Mouse (Mus musculus) erythroid progenitor cell, adult 5-6 weeks (primary cell): ENCODE measurements around the gene Madcam1. TPM values are rescaled to one million over a fixed set of nuclear protein-coding genes. Genes with fewer than 3 reads are reported as not detected.

Experiments used
- ATAC-seq: replicated peaks from 2 replicates; pipeline ENCODE4 v1.8.0; 2016; ENCODE audit warnings: moderate number of reproducible peaks, mild to moderate bottlenecking, moderate TSS enrichment, inconsistent platforms; ENCODE audit not compliant: poor library complexity, low FRiP score, severe bottlenecking
- total RNA-seq, 2 experiments: library from RNA; stranded (forward) in 1 of 2; stranded (reverse) in 1 of 2; fragments of 150-400 nt in 1 of 2; fragments of 186-747, 209-891 nt in 1 of 2; gene quantifications; 2 replicates each; pipeline versions ENCODE4 v1.2.3 to v1.2.4; 2015 to 2017; ENCODE audit warnings: low replicate concordance in 2 of 2

Gene Madcam1
- not detected in 2 replicates for total RNA-seq (2015; ENCODE audit: low replicate concordance)
- total RNA-seq (2017; ENCODE audit: low replicate concordance) = not detected in 2 replicates

GRCm38 (mm10) chr10:79664131-79664665 lies at the start of gene Madcam1:
Madcam1 (plus strand) TSS chr10:79664559.
- peak; percentile 47 for ATAC-seq

DNA sequence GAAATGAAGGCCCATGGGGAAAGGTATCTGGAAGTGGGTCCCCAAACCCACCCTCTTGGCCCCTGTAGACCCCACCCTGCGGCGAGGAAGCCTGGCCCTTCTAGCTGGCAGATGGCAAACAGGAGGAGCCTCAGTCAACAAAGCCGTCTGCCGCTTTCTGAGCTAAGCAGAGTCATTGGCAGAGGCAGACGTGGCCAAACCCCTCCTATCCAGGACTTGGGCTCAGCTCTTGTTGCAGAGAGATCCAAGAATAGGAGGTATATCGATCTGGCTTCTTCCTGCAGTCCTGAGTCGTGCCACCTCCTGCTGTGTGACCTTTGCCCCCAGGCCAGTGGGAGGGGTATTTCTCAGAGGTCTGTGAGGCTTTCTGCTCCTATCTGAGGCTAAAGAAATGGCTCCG lies 48.5 kb upstream of the Madcam1 start:
- no peak for ATAC-seq

- no peak for ATAC-seq
These were observed 48.0 kb upstream of the Madcam1 start for GRCm38 (mm10) chr10:79616376-79616775.

- ATAC-seq = no peak
These were observed 40.4 kb upstream of the Madcam1 start for GRCm38 (mm10) chr10:79623950-79624349.

DNA sequence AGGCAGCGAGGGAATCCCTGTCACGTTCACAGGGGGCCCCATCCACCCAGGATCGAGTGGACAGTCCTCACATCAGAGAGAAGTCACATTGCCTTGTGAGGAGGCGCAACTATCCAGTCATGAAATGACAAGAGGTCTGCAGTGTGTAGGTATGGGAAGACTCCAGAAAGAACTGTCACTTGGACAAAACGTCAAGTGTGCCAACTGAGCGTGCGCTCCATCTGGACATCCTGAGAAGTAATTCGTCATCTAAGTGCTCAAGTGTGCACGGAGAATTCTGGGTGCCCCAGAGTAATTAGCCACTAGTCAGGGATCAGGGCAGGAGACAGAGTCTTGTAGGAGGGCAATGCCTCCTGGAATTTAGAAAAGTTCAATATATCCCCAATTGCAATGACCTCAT lies 39.0 kb upstream of the Madcam1 start:
- ATAC-seq = no peak

GRCm38 (mm10) chr10:79626156-79626555 lies 38.2 kb upstream of the Madcam1 start:
- ATAC-seq = no peak

DNA sequence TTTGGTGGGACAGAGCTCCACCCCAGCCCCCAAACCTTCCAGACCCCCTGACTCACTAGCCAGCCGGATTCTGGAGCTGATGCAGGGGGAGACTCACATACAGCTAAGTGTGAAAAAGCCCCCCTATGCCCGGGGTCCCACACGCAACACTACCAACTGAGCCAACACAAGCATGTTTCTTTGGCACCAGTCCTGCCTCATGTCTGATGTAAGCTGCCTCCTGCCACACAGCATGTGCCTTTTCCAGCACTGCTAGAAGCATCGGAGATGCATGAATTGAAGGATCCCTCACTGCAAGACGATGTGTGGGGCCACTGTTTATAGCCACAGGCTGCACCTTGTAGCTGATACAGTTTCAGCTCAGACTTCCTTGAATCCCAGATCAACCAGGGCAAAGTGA lies 36.0 kb upstream of the Madcam1 start:
- no peak for ATAC-seq

DNA sequence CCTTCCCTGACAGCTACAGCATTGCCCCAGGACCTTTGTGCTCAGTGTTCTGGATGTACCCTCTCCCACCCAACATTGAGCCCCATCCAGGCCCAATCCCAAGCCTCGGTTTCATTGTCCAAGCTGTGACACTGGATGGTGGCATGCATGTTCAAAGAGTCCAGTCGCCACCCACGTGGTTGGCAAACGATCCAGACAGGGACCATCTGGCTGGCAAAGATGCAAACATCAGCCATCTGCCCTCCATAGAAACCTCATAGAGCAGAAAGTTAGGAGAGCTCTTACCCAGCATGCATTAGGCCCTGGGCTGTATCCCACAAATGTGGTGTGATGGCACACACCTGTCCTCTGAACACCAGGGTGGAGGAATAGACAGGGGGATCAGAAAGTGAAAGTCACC lies 32.9 kb upstream of the Madcam1 start:
- ATAC-seq = no peak

- no peak for ATAC-seq
These were observed 31.2 kb upstream of the Madcam1 start for GRCm38 (mm10) chr10:79633006-79633777.

DNA sequence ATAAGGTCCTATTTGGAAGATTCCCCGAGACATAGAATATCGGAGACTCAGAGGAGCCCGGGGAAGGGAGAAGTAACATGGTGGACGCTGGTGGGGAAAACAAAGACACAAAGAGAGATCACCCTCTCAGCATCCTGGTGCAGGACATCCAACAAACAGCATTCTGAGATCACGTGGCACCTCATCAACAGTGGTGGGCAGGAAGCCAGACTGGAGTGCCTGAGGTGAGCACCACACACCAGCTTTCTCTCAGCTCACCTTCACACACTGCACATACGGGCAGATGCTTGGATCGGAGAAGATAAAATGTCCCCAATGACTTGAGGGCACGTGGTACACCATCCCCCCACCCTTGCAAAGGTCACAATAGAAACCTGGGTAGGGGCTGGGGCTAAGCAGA lies 28.1 kb upstream of the Madcam1 start:
- ATAC-seq = no peak

GRCm38 (mm10) chr10:79637128-79638110 lies 26.9 kb upstream of the Madcam1 start, which contains the start of gene Shc2:
Shc2 (minus strand) TSS chr10:79637918.
- no peak for ATAC-seq

- ATAC-seq = no peak
These were observed 25.7 kb upstream of the Madcam1 start for GRCm38 (mm10) chr10:79638486-79639204.

DNA sequence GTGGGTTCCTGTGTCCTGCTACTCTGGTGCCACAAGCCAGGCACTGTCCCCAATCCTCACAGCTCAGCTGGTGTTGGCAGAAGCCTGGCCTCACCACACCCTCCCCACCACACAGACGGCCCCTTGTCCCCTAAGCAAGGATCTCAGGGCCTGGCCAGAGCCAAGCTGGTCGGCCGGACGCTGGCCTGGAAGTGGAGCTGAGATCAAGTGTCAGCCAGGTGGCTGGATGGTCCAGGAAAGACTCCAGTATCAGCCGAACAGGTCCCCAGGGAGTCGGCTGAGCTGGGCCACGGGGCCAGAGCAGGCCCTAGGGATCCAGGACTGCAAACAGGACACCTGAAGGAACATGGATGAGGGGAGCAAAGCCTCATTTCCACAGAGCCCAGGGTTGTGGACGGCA lies 18.6 kb upstream of the Madcam1 start, which contains the start of gene Odf3l2:
Odf3l2 (minus strand) TSS at position 28 of the 400 bp plus-strand sequence.
- ATAC-seq = no peak

- 0 out of 2 replicates have a peak, but pooled peaks have one; percentile 60 for ATAC-seq
These were observed 15.1 kb upstream of the Madcam1 start for GRCm38 (mm10) chr10:79649070-79649751.

DNA sequence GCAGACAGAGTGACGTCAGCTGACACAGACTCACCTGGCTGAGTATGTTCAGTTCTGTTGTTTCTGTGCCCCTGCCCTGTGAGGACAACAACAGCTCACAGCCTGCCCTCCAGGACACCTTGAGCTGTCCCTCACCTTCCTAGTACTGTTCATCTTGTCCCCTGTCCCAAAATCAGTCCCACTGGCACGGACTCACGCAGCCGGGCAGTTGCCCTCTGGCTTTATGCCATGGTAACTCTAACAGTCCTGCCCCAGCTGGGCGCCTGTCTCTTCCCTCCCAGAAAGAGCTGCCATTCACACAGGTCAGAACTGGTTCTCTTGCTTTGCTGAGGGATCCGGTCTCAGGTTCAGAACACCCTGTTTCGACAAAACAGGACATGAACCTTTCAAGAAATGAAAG lies 11.6 kb upstream of the Madcam1 start:
- ATAC-seq = no peak

DNA sequence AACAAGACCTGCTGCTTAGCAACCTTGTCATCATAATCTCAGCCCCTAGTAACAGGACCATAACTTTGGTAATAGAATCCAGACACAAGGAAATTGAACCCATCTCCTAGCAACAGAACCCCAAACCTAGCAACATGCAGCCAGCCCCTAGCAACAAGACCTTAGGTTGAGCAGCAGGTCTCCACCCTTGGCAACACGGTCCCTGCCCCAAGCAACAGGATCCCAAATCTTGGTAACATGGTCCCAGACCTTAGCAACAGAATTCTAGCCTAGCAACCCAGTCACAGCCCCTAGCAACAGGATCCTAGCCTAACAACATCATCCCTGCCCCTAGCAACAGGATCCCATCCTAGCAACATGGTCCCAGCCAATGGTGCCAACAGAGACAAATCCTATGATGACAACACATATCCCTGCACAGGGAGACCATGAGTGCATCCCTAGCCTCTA lies 9.4 kb upstream of the Madcam1 start:
- no peak for ATAC-seq

GRCm38 (mm10) chr10:79658829-79659228 lies 5.5 kb upstream of the Madcam1 start:
- ATAC-seq = peak; percentile 58; the same call in 1 of the 2 replicates

- no peak for ATAC-seq
These were observed 4.1 kb upstream of the Madcam1 start for GRCm38 (mm10) chr10:79660298-79660697.

DNA sequence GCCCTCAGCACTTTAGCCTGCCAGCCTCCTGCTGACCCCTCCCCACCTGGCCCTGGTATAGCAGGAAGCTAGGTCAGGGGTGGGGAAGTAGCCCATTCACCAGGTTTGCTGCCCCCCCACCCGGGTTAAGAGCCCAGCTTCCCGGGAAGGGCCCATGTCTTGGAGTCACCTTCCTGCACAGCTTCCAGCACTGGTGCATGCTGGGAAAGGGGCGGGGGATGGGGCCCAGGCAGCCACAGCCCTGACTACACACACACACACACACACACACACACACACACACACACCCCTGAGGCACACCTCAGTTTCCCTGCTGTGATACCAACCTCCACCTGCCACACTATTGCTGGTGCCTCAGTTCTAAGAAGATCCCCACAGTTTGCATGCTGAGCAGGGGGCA lies 2.5 kb upstream of the Madcam1 start:
- ATAC-seq = no peak
